Mouse (Mus musculus) liver, adult 2 months (tissue): ENCODE data around the gene Unc5c.

Experiments used
- CTCF ChIP-seq: fragments of 200-500 bp; IDR thresholded peaks from 2 replicates; pipeline ENCODE4 v1.5.1; 2011; ENCODE audit warnings: low read depth, low read length, control low read depth
- POLR2A ChIP-seq: fragments of 200-500 bp; IDR thresholded peaks from 2 replicates; pipeline ENCODE4 v1.6.1; 2011; ENCODE audit warnings: low read length, control low read depth; ENCODE audit not compliant: insufficient read depth; ENCODE audit errors: extremely low read depth

GRCm38 (mm10) chr3:141748694-141749381, 283.8 kb downstream of the Unc5c start:
- TF ChIP-seq POLR2A (no peak), CTCF (no peak)
